ENCODE assay signal across 8 mouse cellular contexts in genomic region chr11:79704318-79705150, GRCm38 (mm10).
A peak's percentile ranks its signal among the peaks of the same experiment; 100 is the strongest.
DNase-seq lines count a peak whose midpoint lies in the region; ATAC-seq and TF ChIP-seq lines count a peak whose summit lies in the region.

No protein-coding gene starts in this region.

- no peaks in the 10 kb centered on the region for H3K9me3 ChIP-seq in CH12.LX (replicated peaks; ENCODE audit: low read length)
- no peaks in the 10 kb centered on the region for H3K9me3 ChIP-seq in forebrain, embryonic 12.5 days
- H3K9me3 ChIP-seq in liver, postnatal 0 days (ENCODE audit: low read length), result no peaks in the 10 kb centered on the region
- H3K9me3 ChIP-seq in neural tube, embryonic 14.5 days (ENCODE audit: control insufficient read depth, low read length), result no peaks in the 10 kb centered on the region

- peaks cover 1% of the 10 kb centered on the region for H3K27me3 ChIP-seq in CH12.LX (replicated peaks)
- peaks cover 16% of the 10 kb centered on the region for H3K27me3 ChIP-seq in forebrain, embryonic 12.5 days
- H3K27me3 ChIP-seq in liver, postnatal 0 days (ENCODE audit: insufficient read depth, low read length), result peaks cover under 1% of the 10 kb centered on the region; the same call in 1 of the 2 replicates
- H3K27me3 ChIP-seq in neural tube, embryonic 14.5 days (ENCODE audit: control insufficient read depth, insufficient read depth, low read length), result no peaks in the 10 kb centered on the region

- H3K79me2 ChIP-seq in CH12.LX (replicated peaks; ENCODE audit: control insufficient read depth, extremely low read depth, insufficient read depth, poor library complexity, severe bottlenecking), result peaks cover 7% of the 10 kb centered on the region

- H3K4me3 ChIP-seq in CH12.LX (replicated peaks in 1 of 3; ENCODE audit: low read depth in 2 of 3, low read length in 2 of 3, poor library complexity in 1 of 3), result peak overlapping the region; percentile 70 to 100 (median 93)
- peak overlapping the region; percentile 79 for H3K4me3 ChIP-seq in forebrain, embryonic 12.5 days (replicated peaks)
- H3K4me3 ChIP-seq in liver, postnatal 0 days (ENCODE audit: low read depth, low read length), result peak overlapping the region; percentile 80
- peak overlapping the region; percentile 79 for H3K4me3 ChIP-seq in neural tube, embryonic 14.5 days (ENCODE audit: low read depth, low read length)

- H3K36me3 ChIP-seq in CH12.LX (replicated peaks in 1 of 2; ENCODE audit: control insufficient read depth in 1 of 2, insufficient read depth in 1 of 2, low read length in 1 of 2), result peaks cover 5 to 31% of the 10 kb centered on the region in 2 experiments
- H3K36me3 ChIP-seq in forebrain, embryonic 12.5 days (replicated peaks), result peaks cover 8% of the 10 kb centered on the region; the same call in 1 of the 2 replicates
- peaks cover 3% of the 10 kb centered on the region; the same call in 1 of the 2 replicates for H3K36me3 ChIP-seq in liver, postnatal 0 days (replicated peaks; ENCODE audit: insufficient read depth, low read length)
- no peaks in the 10 kb centered on the region; the same call in 1 of the 2 replicates for H3K36me3 ChIP-seq in neural tube, embryonic 14.5 days (ENCODE audit: control insufficient read depth, insufficient read depth, low read length)

- peak overlapping the region; percentile 85 for H3K9ac ChIP-seq in CH12.LX (ENCODE audit: insufficient read depth, low read depth)
- peak overlapping the region; percentile 75 for H3K9ac ChIP-seq in forebrain, embryonic 12.5 days
- peak overlapping the region; percentile 89 for H3K9ac ChIP-seq in liver, postnatal 0 days (replicated peaks)
- peak overlapping the region; percentile 94 for H3K9ac ChIP-seq in neural tube, embryonic 14.5 days (replicated peaks; ENCODE audit: low read depth, low read length)

- ATAC-seq in forebrain, embryonic 12.5 days (ENCODE audit: low FRiP score), result peak; percentile 95
- peak; percentile 94 for ATAC-seq in liver, postnatal 0 days
- ATAC-seq in neural tube, embryonic 14.5 days (ENCODE audit: low read depth), result peak; percentile 93

- DNase-seq in CH12.LX (ENCODE audit: extremely low read depth), result peak; percentile 94
- DNase-seq in c-Kit-positive CD71-positive TER-119-negative erythroid progenitor cells, embryonic 14.5 days (ENCODE audit: low read depth), result peak; percentile 86
- DNase-seq in heart, postnatal 10 days, result peak; percentile 97 to 98
- peak; percentile 67 for DNase-seq in large intestine, adult 2 months (ENCODE audit: low read depth, low spot score)
- DNase-seq in liver, postnatal 0 days, result peak; percentile 98
- DNase-seq in testis, postnatal 10 days (ENCODE audit: low spot score), result peak; percentile 99

- dilution Hi-C loops in CH12.LX (cut with MboI; ENCODE audit: extremely low pct_ligation_motif_present, extremely low pct_unique_long_range_greater_than_20kb, low sequenced_read_pairs), result no loop called here

- no peak for TF ChIP-seq RAD21 in CH12.LX (IDR thresholded peaks at IDR 0.05; ENCODE audit: low read depth, low read length)

- no peak; the same call in 1 of the 2 replicates for TF ChIP-seq EP300 in CH12.LX (IDR thresholded peaks at IDR 0.05; ENCODE audit: low read length)
- TF ChIP-seq EP300 in liver, postnatal 0 days (IDR thresholded peaks at IDR 0.05; ENCODE audit: low read depth), result no peak

- peaks cover 0 to 44% of the 10 kb centered on the region in 2 experiments; a peak in 2 of 4 replicates for H3K4me1 ChIP-seq in CH12.LX (ENCODE audit: control insufficient read depth in 1 of 2, insufficient read depth in 2 of 2)
- H3K4me1 ChIP-seq in forebrain, embryonic 12.5 days, result peaks cover 25% of the 10 kb centered on the region
- peaks cover 17% of the 10 kb centered on the region for H3K4me1 ChIP-seq in liver, postnatal 0 days (ENCODE audit: insufficient read depth)
- H3K4me1 ChIP-seq in neural tube, embryonic 14.5 days (ENCODE audit: control insufficient read depth, insufficient read depth, low read length), result peaks cover 25% of the 10 kb centered on the region; the same call in 1 of the 2 replicates

- peak overlapping the region; percentile 87 for H3K27ac ChIP-seq in CH12.LX (ENCODE audit: insufficient read depth, low read depth)
- peak overlapping the region; percentile 99 for H3K27ac ChIP-seq in forebrain, embryonic 12.5 days
- peak overlapping the region; percentile 97 for H3K27ac ChIP-seq in liver, postnatal 0 days (ENCODE audit: low read depth)
- peak overlapping the region; percentile 98 for H3K27ac ChIP-seq in neural tube, embryonic 14.5 days (ENCODE audit: low read depth, low read length)

- intact Hi-C loops in heart, postnatal 10 days (cut with DNase I), result no loop called here

- peak; percentile 91 for TF ChIP-seq POLR2A in CH12.LX (IDR thresholded peaks at IDR 0.05; ENCODE audit: low read depth, low read length)

- in situ Hi-C loops in CH12.LX (cut with MboI; ENCODE audit: low pct_ligation_motif_present, low pct_unique_long_range_greater_than_20kb, low sequenced_read_pairs), result loop anchor here (5.0 kb wide), 1 partner anchor 218 kb away; no protein-coding TSS in a partner anchor

- WGBS in forebrain, embryonic 12.5 days, result under 1% methylated on average over 60 of the region's 61 CpGs
- WGBS in large intestine, adult 2 months, result 1% methylated on average over 60 of the region's 61 CpGs
- WGBS in liver, postnatal 0 days (ENCODE audit: insufficient replicate concordance), result 1% methylated on average over 46 of the region's 61 CpGs
- under 1% methylated on average over 57 of the region's 61 CpGs for whole genome bisulfite sequencing in neural tube, embryonic 14.5 days

- peak in 1 of 2 experiments; percentile 1; a peak in 1 of 4 replicates for TF ChIP-seq CTCF in CH12.LX (conservative IDR thresholded peaks at IDR 0.05 in 1 of 2, IDR thresholded peaks at IDR 0.05 in 1 of 2; ENCODE audit: low read depth in 2 of 2, low read length in 2 of 2)
- TF ChIP-seq CTCF in liver, postnatal 0 days (IDR thresholded peaks at IDR 0.05; ENCODE audit: low read depth), result 0 out of 2 replicates have a peak, but pooled peaks have one; percentile 1

- H3K4me2 ChIP-seq in CH12.LX (ENCODE audit: insufficient read depth, low read depth, poor library complexity, severe bottlenecking), result peak overlapping the region; percentile 58
- H3K4me2 ChIP-seq in forebrain, embryonic 12.5 days, result peak overlapping the region; percentile 63
- H3K4me2 ChIP-seq in liver, postnatal 0 days (ENCODE audit: low read depth, low read length), result peak overlapping the region; percentile 80
- H3K4me2 ChIP-seq in neural tube, embryonic 14.5 days (ENCODE audit: low read depth, low read length), result peak overlapping the region; percentile 63

TF ChIP-seq in CH12.LX, 34 proteins besides CTCF, POLR2A, EP300 and RAD21 (continues in another document):
- TF ChIP-seq PAX5 (IDR thresholded peaks at IDR 0.05; ENCODE audit: low read length) (no peak), CHD2 (IDR thresholded peaks at IDR 0.05; ENCODE audit: low read length) (peak; percentile 86), ZNF384 (IDR thresholded peaks at IDR 0.05; ENCODE audit: low read depth, low read length) (no peak; the same call in 1 of the 2 replicates), RCOR1 (conservative IDR thresholded peaks at IDR 0.05; ENCODE audit: low read depth, low read length) (no peak), GABPA (IDR thresholded peaks at IDR 0.05; ENCODE audit: insufficient replicate concordance, low read depth, low read length) (no peak), ZKSCAN1 (IDR thresholded peaks at IDR 0.05; ENCODE audit: borderline replicate concordance, low read depth, low read length) (no peak), CHD1 (IDR thresholded peaks at IDR 0.05; ENCODE audit: low read depth, low read length) (no peak), JUND (conservative IDR thresholded peaks at IDR 0.05; ENCODE audit: low read depth, low read length) (no peak), TBP (conservative IDR thresholded peaks at IDR 0.05; ENCODE audit: low read depth, low read length) (peak; percentile 99), BHLHE40 (IDR thresholded peaks at IDR 0.05; ENCODE audit: low read depth, low read length) (peak; percentile 57), SMC3 (IDR thresholded peaks at IDR 0.05; ENCODE audit: low read depth, low read length) (peak; percentile 27), MAX (IDR thresholded peaks at IDR 0.05; ENCODE audit: low read length) (peak; percentile 70), SIN3A (IDR thresholded peaks at IDR 0.05; ENCODE audit: low read length) (peak; percentile 64; the same call in 1 of the 2 replicates), NELFE (IDR thresholded peaks at IDR 0.05; ENCODE audit: low read depth, low read length) (peak; percentile 90), USF1 (IDR thresholded peaks at IDR 0.05; ENCODE audit: low read depth, low read length) (no peak), ELF1 (IDR thresholded peaks at IDR 0.05; ENCODE audit: low read depth, low read length) (peak; percentile 99), MXI1 (IDR thresholded peaks at IDR 0.05; ENCODE audit: low read depth, low read length) (peak; percentile 60; the same call in 1 of the 2 replicates), NRF1 (IDR thresholded peaks at IDR 0.05; ENCODE audit: low read depth, low read length) (peak; percentile 70), MAZ (IDR thresholded peaks at IDR 0.05; ENCODE audit: low read depth, low read length) (peak; percentile 96), E2F4 (IDR thresholded peaks at IDR 0.05; ENCODE audit: insufficient replicate concordance, low read depth, low read length) (no peak), TCF12 (IDR thresholded peaks at IDR 0.05; ENCODE audit: low read depth, low read length) (peak; percentile 81), HCFC1 (IDR thresholded peaks at IDR 0.05; ENCODE audit: low read depth, low read length) (peak; percentile 71), IRF4 (IDR thresholded peaks at IDR 0.05; ENCODE audit: low read depth, low read length) (peak; percentile 40), MEF2A (IDR thresholded peaks at IDR 0.05; ENCODE audit: borderline replicate concordance, low read depth, low read length) (peak; percentile 81), MAFK (IDR thresholded peaks at IDR 0.05; ENCODE audit: insufficient replicate concordance, low read length) (peak; percentile 97), ZC3H11A (IDR thresholded peaks at IDR 0.05; ENCODE audit: low read depth, low read length) (no peak), KAT2A (IDR thresholded peaks at IDR 0.05; ENCODE audit: insufficient replicate concordance, low read length) (peak; percentile 93), POLR2AphosphoS2 (IDR thresholded peaks at IDR 0.05; ENCODE audit: low read depth, low read length) (no peak), JUN (IDR thresholded peaks at IDR 0.05; ENCODE audit: insufficient read depth, low read depth, low read length) (no peak), USF2 (conservative IDR thresholded peaks at IDR 0.05; ENCODE audit: low read depth, low read length) (no peak), ZMIZ1 (IDR thresholded peaks at IDR 0.05; ENCODE audit: low read depth, low read length) (peak; percentile 76; the same call in 1 of the 2 replicates), MYC (IDR thresholded peaks at IDR 0.05; ENCODE audit: low read depth, low read length) (no peak; the same call in 1 of the 2 replicates), UBTF (IDR thresholded peaks at IDR 0.05; ENCODE audit: low read depth, low read length) (peak; percentile 91)

Comparison
In these comparisons a context has a peak if more than half of its experiments do, and no peak if none do; other contexts are left out.
1. Peak in every context shown above with its lines: DNase-seq, ATAC-seq, H3K4me3 ChIP-seq and H3K27ac ChIP-seq.